Mouse (Mus musculus) liver, adult 2 months (tissue): ENCODE data around the gene Gpr171.
"Not testable (repeated sequence)": the region's sequence is repeated elsewhere in the genome, so short reads cannot be mapped to it uniquely, and the experiment has no call there.

Experiments
- CTCF ChIP-seq: fragments of 200-500 bp; IDR thresholded peaks from 2 replicates; pipeline ENCODE4 v1.5.1; 2011; ENCODE audit warnings: low read depth, low read length, control low read depth
- POLR2A ChIP-seq: fragments of 200-500 bp; IDR thresholded peaks from 2 replicates; pipeline ENCODE4 v1.6.1; 2011; ENCODE audit warnings: low read length, control low read depth; ENCODE audit not compliant: insufficient read depth; ENCODE audit errors: extremely low read depth

DNA sequence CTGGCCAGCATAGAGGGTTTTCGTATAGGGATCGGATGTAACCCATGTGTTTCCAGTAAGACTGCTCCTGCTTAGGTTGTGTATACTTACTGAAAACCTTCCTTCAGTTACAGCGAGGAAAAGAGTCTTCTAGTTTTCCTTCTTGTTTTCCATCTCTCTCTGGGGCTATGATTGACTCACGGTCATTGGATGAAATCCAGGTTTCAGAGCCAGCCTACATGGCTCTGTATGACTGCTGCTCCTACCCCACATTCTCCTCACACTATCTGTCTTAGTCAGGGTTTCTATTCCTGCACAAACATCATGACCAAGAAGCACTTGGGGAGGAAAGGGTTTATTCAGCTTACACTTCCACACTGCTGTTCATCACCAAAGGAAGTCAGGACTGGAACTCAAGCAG lies 39.3 kb upstream of the Gpr171 start:
- not testable (repeated sequence) for TF ChIP-seq POLR2A, CTCF
